Mouse (Mus musculus): ENCODE measurements around the gene Nagpa. TPM values are rescaled to one million over a fixed set of nuclear protein-coding genes. Genes with fewer than 3 reads are reported as not detected.
A peak's percentile ranks its signal among the peaks of the same experiment; 100 is the strongest.

Gene Nagpa
- polyA plus RNA-seq, 1 experiment from 2014 or later: 16.6 TPM

- WGBS: 72% methylated on average over 2 of the region's 2 CpGs
- Histone ChIP-seq H3K27ac (replicated peaks; ENCODE audit: low read depth, low read length) (no peak overlapping the region), H3K27me3 (ENCODE audit: control insufficient read depth, insufficient read depth, low read length) (no peaks in the 10 kb centered on the region), H3K4me2 (ENCODE audit: low read depth, severe bottlenecking) (no peak overlapping the region), H3K9ac (ENCODE audit: low read length) (no peak overlapping the region), H3K36me3 (ENCODE audit: control insufficient read depth, insufficient read depth, low read length) (no peaks in the 10 kb centered on the region), H3K4me1 (ENCODE audit: control insufficient read depth, insufficient read depth, low read length) (no peaks in the 10 kb centered on the region), H3K4me3 (ENCODE audit: low read depth, low read length) (no peak overlapping the region), H3K9me3 (ENCODE audit: control insufficient read depth, low read length) (no peaks in the 10 kb centered on the region)
- ATAC-seq (ENCODE audit: insufficient number of reproducible peaks, low FRiP score, low TSS enrichment, low read depth) (no peak), DNase-seq (ENCODE audit: low spot score) (no peak)
Observed at GRCm38 (mm10) chr16:5210365-5210764, 6.6 kb upstream of the Nagpa start.

- Histone ChIP-seq H3K36me3 (ENCODE audit: control insufficient read depth, insufficient read depth, low read length) (no peaks in the 10 kb centered on the region), H3K9ac (ENCODE audit: low read length) (no peak overlapping the region), H3K4me3 (ENCODE audit: low read depth, low read length) (no peak overlapping the region), H3K4me1 (ENCODE audit: control insufficient read depth, insufficient read depth, low read length) (peaks cover 5% of the 10 kb centered on the region; the same call in 1 of the 2 replicates), H3K27ac (replicated peaks; ENCODE audit: low read depth, low read length) (no peak overlapping the region), H3K4me2 (ENCODE audit: low read depth, severe bottlenecking) (no peak overlapping the region), H3K27me3 (ENCODE audit: control insufficient read depth, insufficient read depth, low read length) (no peaks in the 10 kb centered on the region), H3K9me3 (ENCODE audit: control insufficient read depth, low read length) (no peaks in the 10 kb centered on the region)
- no peak for DNase-seq (ENCODE audit: low spot score)
- 71% methylated on average over 5 of the region's 5 CpGs for WGBS
- no peak for ATAC-seq (ENCODE audit: insufficient number of reproducible peaks, low FRiP score, low TSS enrichment, low read depth)
Observed at GRCm38 (mm10) chr16:5206051-5206450, 2.2 kb upstream of the Nagpa start.

DNA sequence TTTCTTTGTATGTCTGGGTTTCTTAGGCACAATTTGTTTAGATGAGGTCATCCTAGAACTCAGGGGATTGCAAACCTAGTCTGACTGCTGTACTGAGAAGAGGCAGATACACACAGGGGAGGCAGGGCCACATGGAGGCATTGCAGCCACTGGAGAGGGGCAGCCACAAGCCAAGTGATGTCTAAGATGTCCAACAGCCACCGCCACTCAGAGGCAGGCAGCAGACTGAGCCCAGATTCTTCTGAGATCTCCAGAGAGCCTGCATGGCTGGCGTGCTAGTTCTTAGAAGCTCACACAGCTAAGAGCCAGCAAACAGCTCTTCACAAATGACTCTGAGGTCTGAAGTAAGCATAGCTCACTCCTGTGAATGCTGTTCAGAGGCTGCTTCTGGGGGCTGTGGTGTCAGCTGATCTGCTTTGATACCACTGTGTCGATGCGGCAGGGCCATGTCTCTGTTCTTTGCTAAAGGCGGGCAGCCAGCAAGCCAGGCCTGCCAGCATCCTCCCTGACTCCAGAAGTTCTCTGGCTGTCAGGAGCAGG, 1.7 kb upstream of the Nagpa start:
- H3K4me2 ChIP-seq (ENCODE audit: low read depth, severe bottlenecking): no peak overlapping the region
- no peaks in the 10 kb centered on the region for H3K36me3 ChIP-seq (ENCODE audit: control insufficient read depth, insufficient read depth, low read length)
- H3K27me3 ChIP-seq (ENCODE audit: control insufficient read depth, insufficient read depth, low read length): no peaks in the 10 kb centered on the region
- no peak overlapping the region for H3K27ac ChIP-seq (replicated peaks; ENCODE audit: low read depth, low read length)
- H3K4me1 ChIP-seq (ENCODE audit: control insufficient read depth, insufficient read depth, low read length): peaks cover 5% of the 10 kb centered on the region; the same call in 1 of the 2 replicates
- no peak overlapping the region for H3K9ac ChIP-seq (ENCODE audit: low read length)
- 88% methylated on average over 5 of the region's 5 CpGs for WGBS
- ATAC-seq (ENCODE audit: insufficient number of reproducible peaks, low FRiP score, low TSS enrichment, low read depth) (no peak), DNase-seq (ENCODE audit: low spot score) (no peak)
- no peaks in the 10 kb centered on the region for H3K9me3 ChIP-seq (ENCODE audit: control insufficient read depth, low read length)
- H3K4me3 ChIP-seq (ENCODE audit: low read depth, low read length): no peak overlapping the region

DNA sequence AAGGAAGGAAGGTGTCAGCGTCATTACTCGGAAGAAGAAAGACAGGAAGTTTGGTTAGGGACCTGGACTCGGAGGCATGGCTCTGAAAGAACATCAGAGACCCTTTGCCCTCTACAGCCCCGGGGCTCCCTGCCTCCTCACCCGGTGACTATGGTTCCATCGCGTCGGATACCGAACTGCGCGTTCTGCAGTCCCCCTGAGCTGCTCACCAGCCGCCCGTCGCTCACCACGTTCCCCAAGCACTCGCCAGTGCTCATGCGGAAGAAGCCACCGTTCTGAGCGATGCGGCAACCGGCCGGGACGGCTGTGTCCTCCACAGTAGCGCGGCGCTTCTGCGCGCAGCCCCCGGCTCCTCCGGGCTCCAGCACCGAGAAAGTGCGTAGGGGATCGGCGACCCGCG, 612 bp downstream of the Nagpa start:
- no peak for DNase-seq (ENCODE audit: low spot score)
- peak overlapping the region; percentile 96 for H3K4me2 ChIP-seq (ENCODE audit: low read depth, severe bottlenecking)
- no peaks in the 10 kb centered on the region for H3K9me3 ChIP-seq (ENCODE audit: control insufficient read depth, low read length)
- WGBS: 2% methylated on average over 36 of the region's 36 CpGs
- H3K4me3 ChIP-seq (ENCODE audit: low read depth, low read length): peak overlapping the region; percentile 84
- H3K36me3 ChIP-seq (ENCODE audit: control insufficient read depth, insufficient read depth, low read length): no peaks in the 10 kb centered on the region
- H3K27me3 ChIP-seq (ENCODE audit: control insufficient read depth, insufficient read depth, low read length): no peaks in the 10 kb centered on the region
- H3K9ac ChIP-seq (ENCODE audit: low read length): peak overlapping the region; percentile 57
- no peak overlapping the region for H3K27ac ChIP-seq (replicated peaks; ENCODE audit: low read depth, low read length)
- H3K4me1 ChIP-seq (ENCODE audit: control insufficient read depth, insufficient read depth, low read length): peaks cover 5% of the 10 kb centered on the region; the same call in 1 of the 2 replicates
- ATAC-seq (ENCODE audit: insufficient number of reproducible peaks, low FRiP score, low TSS enrichment, low read depth): 0 out of 2 replicates have a peak, but pooled peaks have one; percentile 17

GRCm38 (mm10) chr16:5202681-5203080, 1.1 kb downstream of the Nagpa start:
- DNase-seq (ENCODE audit: low spot score) (peak; percentile 57), ATAC-seq (ENCODE audit: insufficient number of reproducible peaks, low FRiP score, low TSS enrichment, low read depth) (no peak)
- Histone ChIP-seq H3K4me1 (ENCODE audit: control insufficient read depth, insufficient read depth, low read length) (peaks cover 5% of the 10 kb centered on the region; the same call in 1 of the 2 replicates), H3K27ac (replicated peaks; ENCODE audit: low read depth, low read length) (no peak overlapping the region), H3K4me2 (ENCODE audit: low read depth, severe bottlenecking) (peak overlapping the region; percentile 96), H3K36me3 (ENCODE audit: control insufficient read depth, insufficient read depth, low read length) (no peaks in the 10 kb centered on the region), H3K9me3 (ENCODE audit: control insufficient read depth, low read length) (no peaks in the 10 kb centered on the region), H3K4me3 (ENCODE audit: low read depth, low read length) (peak overlapping the region; percentile 84), H3K27me3 (ENCODE audit: control insufficient read depth, insufficient read depth, low read length) (no peaks in the 10 kb centered on the region), H3K9ac (ENCODE audit: low read length) (no peak overlapping the region)
- 11% methylated on average over 4 of the region's 4 CpGs for WGBS

GRCm38 (mm10) chr16:5195080-5195479, 8.7 kb downstream of the Nagpa start:
- H3K27me3 ChIP-seq (ENCODE audit: control insufficient read depth, insufficient read depth, low read length): no peaks in the 10 kb centered on the region
- no peak overlapping the region for H3K27ac ChIP-seq (replicated peaks; ENCODE audit: low read depth, low read length)
- ATAC-seq (ENCODE audit: insufficient number of reproducible peaks, low FRiP score, low TSS enrichment, low read depth) (no peak), DNase-seq (ENCODE audit: low spot score) (peak; percentile 75)
- no peaks in the 10 kb centered on the region for H3K36me3 ChIP-seq (ENCODE audit: control insufficient read depth, insufficient read depth, low read length)
- H3K4me3 ChIP-seq (ENCODE audit: low read depth, low read length): no peak overlapping the region
- no peak overlapping the region for H3K9ac ChIP-seq (ENCODE audit: low read length)
- no peaks in the 10 kb centered on the region for H3K9me3 ChIP-seq (ENCODE audit: control insufficient read depth, low read length)
- WGBS: 28% methylated on average over 6 of the region's 6 CpGs
- no peaks in the 10 kb centered on the region for H3K4me1 ChIP-seq (ENCODE audit: control insufficient read depth, insufficient read depth, low read length)
- H3K4me2 ChIP-seq (ENCODE audit: low read depth, severe bottlenecking): no peak overlapping the region

- Histone ChIP-seq H3K9me3 (ENCODE audit: control insufficient read depth, low read length) (no peaks in the 10 kb centered on the region), H3K4me2 (ENCODE audit: low read depth, severe bottlenecking) (no peak overlapping the region), H3K27me3 (ENCODE audit: control insufficient read depth, insufficient read depth, low read length) (no peaks in the 10 kb centered on the region), H3K4me1 (ENCODE audit: control insufficient read depth, insufficient read depth, low read length) (no peaks in the 10 kb centered on the region), H3K36me3 (ENCODE audit: control insufficient read depth, insufficient read depth, low read length) (no peaks in the 10 kb centered on the region), H3K9ac (ENCODE audit: low read length) (no peak overlapping the region), H3K27ac (replicated peaks; ENCODE audit: low read depth, low read length) (no peak overlapping the region), H3K4me3 (ENCODE audit: low read depth, low read length) (no peak overlapping the region)
- no peak for ATAC-seq (ENCODE audit: insufficient number of reproducible peaks, low FRiP score, low TSS enrichment, low read depth)
- DNase-seq (ENCODE audit: low spot score): no peak
- WGBS: 82% methylated on average over 7 of the region's 7 CpGs
Observed at GRCm38 (mm10) chr16:5186234-5186633, 17.6 kb downstream of the Nagpa start.

DNA sequence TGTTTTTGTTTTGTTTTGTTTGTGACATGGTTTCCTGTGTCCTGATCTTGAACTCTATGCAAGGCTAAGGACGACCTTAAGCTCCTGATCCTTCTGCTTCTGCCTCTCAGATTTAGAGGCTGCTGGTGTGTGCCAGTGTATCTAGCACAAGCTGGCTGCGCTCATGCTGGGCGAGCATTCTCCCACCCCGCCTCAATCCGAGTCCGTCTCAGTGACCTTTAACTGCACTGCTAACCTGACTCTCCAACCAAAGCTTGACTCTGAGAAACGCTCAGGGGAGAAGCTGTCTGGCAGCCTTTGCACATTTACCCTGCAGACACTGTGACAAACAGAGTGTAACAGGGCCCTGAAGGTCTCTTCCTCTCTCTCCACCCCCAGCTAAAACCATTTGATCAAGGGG, 18.1 kb downstream of the Nagpa start:
- H3K36me3 ChIP-seq (ENCODE audit: control insufficient read depth, insufficient read depth, low read length): no peaks in the 10 kb centered on the region
- WGBS: 74% methylated on average over 7 of the region's 7 CpGs
- H3K27ac ChIP-seq (replicated peaks; ENCODE audit: low read depth, low read length): no peak overlapping the region
- H3K4me2 ChIP-seq (ENCODE audit: low read depth, severe bottlenecking): no peak overlapping the region
- H3K9ac ChIP-seq (ENCODE audit: low read length): no peak overlapping the region
- no peaks in the 10 kb centered on the region for H3K9me3 ChIP-seq (ENCODE audit: control insufficient read depth, low read length)
- ATAC-seq (ENCODE audit: insufficient number of reproducible peaks, low FRiP score, low TSS enrichment, low read depth) (no peak), DNase-seq (ENCODE audit: low spot score) (no peak)
- no peaks in the 10 kb centered on the region for H3K4me1 ChIP-seq (ENCODE audit: control insufficient read depth, insufficient read depth, low read length)
- no peaks in the 10 kb centered on the region for H3K27me3 ChIP-seq (ENCODE audit: control insufficient read depth, insufficient read depth, low read length)
- no peak overlapping the region for H3K4me3 ChIP-seq (ENCODE audit: low read depth, low read length)

DNA sequence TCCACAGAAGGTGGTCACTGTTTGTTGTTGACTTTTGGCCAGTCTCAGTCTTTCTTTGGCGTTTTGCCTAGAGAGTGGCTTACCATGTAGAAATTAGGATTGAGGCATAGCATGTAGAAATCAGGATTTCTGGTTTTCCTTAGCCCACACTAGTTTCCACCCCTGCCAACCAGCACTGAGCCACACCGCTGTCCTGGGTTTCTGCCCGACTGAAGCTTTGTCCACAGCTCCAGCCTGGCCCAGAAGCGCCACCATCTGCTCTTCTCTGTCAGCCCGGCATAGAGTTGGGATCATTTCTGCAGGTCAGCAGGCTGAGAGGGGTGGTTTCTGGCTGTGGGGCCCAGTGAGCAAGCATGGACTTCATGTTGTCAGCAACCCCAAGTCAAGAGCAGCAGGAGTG, 18.9 kb downstream of the Nagpa start:
- Histone ChIP-seq H3K9me3 (ENCODE audit: control insufficient read depth, low read length) (no peaks in the 10 kb centered on the region), H3K27ac (replicated peaks; ENCODE audit: low read depth, low read length) (no peak overlapping the region), H3K4me1 (ENCODE audit: control insufficient read depth, insufficient read depth, low read length) (no peaks in the 10 kb centered on the region), H3K36me3 (ENCODE audit: control insufficient read depth, insufficient read depth, low read length) (no peaks in the 10 kb centered on the region), H3K4me3 (ENCODE audit: low read depth, low read length) (no peak overlapping the region), H3K4me2 (ENCODE audit: low read depth, severe bottlenecking) (no peak overlapping the region), H3K27me3 (ENCODE audit: control insufficient read depth, insufficient read depth, low read length) (no peaks in the 10 kb centered on the region), H3K9ac (ENCODE audit: low read length) (no peak overlapping the region)
- ATAC-seq (ENCODE audit: insufficient number of reproducible peaks, low FRiP score, low TSS enrichment, low read depth): no peak
- no peak for DNase-seq (ENCODE audit: low spot score)
- WGBS: 88% methylated on average over 5 of the region's 5 CpGs
